Mouse (Mus musculus) lung, embryonic 15.5 days (tissue): ENCODE data around the gene Cdk14. TPM values are rescaled to one million over a fixed set of nuclear protein-coding genes. Genes with fewer than 3 reads are reported as not detected.

Experiments
- ATAC-seq: fragments of 200-750 bp; cut with Nextera tagmentation; 2 replicates; pipeline ENCODE4 v1.8.0; 2017; ENCODE audit warnings: moderate number of reproducible peaks, borderline replicate concordance; ENCODE audit not compliant: low FRiP score, low TSS enrichment; ENCODE audit errors: extremely low read depth
- H3K27ac ChIP-seq: fragments of 300-500 bp; sonication (generic); 2 replicates; pipeline ENCODE4 v1.5.1; 2015; ENCODE audit warnings: moderate library complexity, mild to moderate bottlenecking, inconsistent platforms
- H3K27me3 ChIP-seq: fragments of 300-500 bp; sonication (generic); 2 replicates; pipeline ENCODE4 v1.6.1; 2015; ENCODE audit warnings: inconsistent platforms
- H3K36me3 ChIP-seq: fragments of 300-500 bp; sonication (generic); 2 replicates; pipeline ENCODE4 v1.6.1; 2015; ENCODE audit warnings: inconsistent platforms
- H3K4me1 ChIP-seq: fragments of 300-500 bp; sonication (generic); 2 replicates; pipeline ENCODE4 v1.6.1; 2015; ENCODE audit warnings: inconsistent platforms
- H3K4me2 ChIP-seq: fragments of 300-500 bp; sonication (generic); 2 replicates; pipeline ENCODE4 v1.6.1; 2015; ENCODE audit warnings: inconsistent platforms, mild to moderate bottlenecking, moderate library complexity
- H3K4me3 ChIP-seq: fragments of 300-500 bp; sonication (generic); 2 replicates; pipeline ENCODE4 v1.5.1; 2015; ENCODE audit warnings: mild to moderate bottlenecking, inconsistent platforms
- H3K9ac ChIP-seq: fragments of 300-500 bp; sonication (generic); 2 replicates; pipeline ENCODE4 v1.6.1; 2015; ENCODE audit warnings: inconsistent platforms
- H3K9me3 ChIP-seq: fragments of 300-500 bp; sonication (generic); 2 replicates; pipeline ENCODE4 v1.6.1; 2016; ENCODE audit warnings: inconsistent platforms
- WGBS: fragments of 180-500 bp; shearing (Covaris S2); methylation state at CpG from one replicate; pipeline ENCODE4 v1.1.7; 2015; 5-methylcytosine and 5-hydroxymethylcytosine counted together
- polyA plus RNA-seq: library from polyadenylated mRNA; unstranded; fragments of >200 nt; fragmentation: Nextera tagmentation; extraction: Ambion mirVana; gene quantifications from 2 replicates; pipeline ENCODE4 v1.2.1, GENCODE M21; 2015

The Cdk14 gene
- polyA plus RNA-seq, 1 experiment from 2014 or later = 33.1 TPM

DNA sequence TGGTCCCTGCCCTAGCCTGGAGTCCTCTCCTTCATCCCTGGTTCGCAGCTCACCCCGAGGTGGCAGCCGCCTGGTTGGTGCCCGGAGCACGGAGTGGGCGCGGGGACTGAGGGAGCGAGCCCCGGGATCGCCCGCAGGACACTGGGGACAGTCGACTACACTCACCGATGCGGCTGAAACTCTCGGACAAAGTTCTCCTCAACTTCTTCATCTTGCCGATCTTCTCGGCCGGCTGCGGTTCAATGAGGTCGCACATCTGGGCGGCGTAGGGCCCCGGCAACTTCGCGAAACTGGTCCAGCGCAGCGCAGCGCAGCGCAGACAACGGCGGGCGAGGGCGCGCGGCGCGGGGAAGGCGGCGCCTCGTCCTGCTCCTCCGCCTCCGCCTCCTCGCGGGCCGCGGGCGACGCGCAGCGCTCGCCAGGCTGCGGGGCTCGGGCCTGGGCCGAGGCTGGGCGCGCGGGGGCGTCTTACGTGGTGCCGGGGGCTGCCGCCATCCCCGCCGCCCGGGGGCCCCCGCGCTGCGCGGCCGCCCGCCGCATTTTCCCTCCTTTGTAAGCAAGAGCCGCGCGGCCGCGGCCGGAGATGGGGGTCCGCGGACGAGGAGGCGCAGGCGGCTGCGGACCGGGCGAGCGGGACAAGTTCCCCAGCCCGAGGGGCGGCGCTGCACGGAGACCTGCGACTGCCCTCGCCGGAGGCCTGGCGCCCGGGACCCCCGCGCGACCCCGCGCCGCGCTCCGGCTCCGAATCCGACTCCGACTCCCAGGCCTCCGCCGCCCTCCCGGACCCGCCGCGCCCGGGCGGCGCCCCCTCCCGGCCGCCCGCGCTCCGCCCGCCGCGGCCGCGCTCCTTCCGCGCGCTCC is 40.0 kb downstream of the Cdk14 start:
- under 1% methylated on average over 75 of the region's 128 CpGs for WGBS
- H3K4me1 ChIP-seq = peaks cover 28% of the 10 kb centered on the region

GRCm38 (mm10) chr5:5379501-5379869 is 40.6 kb downstream of the Cdk14 start:
- Histone ChIP-seq H3K9me3 (no peaks in the 10 kb centered on the region), H3K9ac (peak overlapping the region; percentile 90), H3K4me1 (peaks cover 28% of the 10 kb centered on the region), H3K27ac (peak overlapping the region; percentile 97), H3K36me3 (no peaks in the 10 kb centered on the region), H3K4me2 (peak overlapping the region; percentile 79), H3K27me3 (no peaks in the 10 kb centered on the region), H3K4me3 (peak overlapping the region; percentile 75)
- WGBS = 0% methylated on average over 14 of the region's 14 CpGs
- ATAC-seq = no peak

More for the DNA sequence above, 40.0 kb downstream of the Cdk14 start:
- Histone ChIP-seq H3K27me3 (no peaks in the 10 kb centered on the region), H3K9me3 (no peaks in the 10 kb centered on the region), H3K27ac (peak overlapping the region; percentile 97), H3K9ac (peak overlapping the region; percentile 90), H3K4me2 (peak overlapping the region; percentile 79), H3K36me3 (no peaks in the 10 kb centered on the region), H3K4me3 (peak overlapping the region; percentile 75)
- ATAC-seq = peak; percentile 95

GRCm38 (mm10) chr5:5374393-5374792 is 45.7 kb downstream of the Cdk14 start:
- Histone ChIP-seq H3K4me3 (no peak overlapping the region), H3K9me3 (no peaks in the 10 kb centered on the region), H3K27ac (no peak overlapping the region), H3K27me3 (no peaks in the 10 kb centered on the region), H3K4me1 (peaks cover 35% of the 10 kb centered on the region), H3K4me2 (no peak overlapping the region), H3K36me3 (no peaks in the 10 kb centered on the region), H3K9ac (no peak overlapping the region)
- WGBS = 77% methylated on average over 1 of the region's 1 CpGs
- no peak for ATAC-seq

GRCm38 (mm10) chr5:5373541-5373940 is 46.6 kb downstream of the Cdk14 start:
- Histone ChIP-seq H3K4me1 (peaks cover 38% of the 10 kb centered on the region), H3K4me2 (no peak overlapping the region), H3K9me3 (no peaks in the 10 kb centered on the region), H3K9ac (no peak overlapping the region), H3K4me3 (no peak overlapping the region), H3K27ac (no peak overlapping the region), H3K27me3 (no peaks in the 10 kb centered on the region), H3K36me3 (no peaks in the 10 kb centered on the region)
- WGBS = 64% methylated on average over 7 of the region's 7 CpGs
- no peak for ATAC-seq

DNA sequence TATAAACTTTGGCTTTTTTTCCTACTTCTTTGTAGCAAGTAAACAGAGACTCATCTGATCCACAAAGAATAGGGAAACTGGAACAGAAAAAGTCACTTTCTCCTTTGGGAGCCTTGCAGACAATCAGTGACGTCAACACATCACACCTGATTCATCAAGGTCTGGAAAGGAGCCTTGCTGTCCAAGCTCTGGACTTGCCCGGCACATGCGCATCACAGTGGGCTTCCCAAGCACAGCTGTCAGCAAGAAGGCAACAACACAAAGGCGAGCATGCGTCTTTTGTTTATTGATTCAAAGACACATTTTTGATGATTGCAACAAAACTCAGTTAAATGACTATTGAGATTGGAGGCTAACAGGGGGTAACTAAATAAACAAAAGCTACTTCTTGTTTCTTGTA is 47.2 kb downstream of the Cdk14 start:
- H3K36me3 ChIP-seq = no peaks in the 10 kb centered on the region
- WGBS = 39% methylated on average over 5 of the region's 5 CpGs
- no peak for ATAC-seq

GRCm38 (mm10) chr5:5372354-5372753 is 47.8 kb downstream of the Cdk14 start:
- H3K36me3 ChIP-seq = no peaks in the 10 kb centered on the region
- ATAC-seq = no peak
- no peak overlapping the region for H3K4me2 ChIP-seq
- WGBS = 62% methylated on average over 3 of the region's 3 CpGs
- H3K4me1 ChIP-seq = peaks cover 33% of the 10 kb centered on the region
- H3K27ac ChIP-seq = peak overlapping the region; percentile 21
- no peaks in the 10 kb centered on the region for H3K9me3 ChIP-seq
- no peaks in the 10 kb centered on the region for H3K27me3 ChIP-seq
- H3K4me3 ChIP-seq = no peak overlapping the region
- H3K9ac ChIP-seq = no peak overlapping the region

More for the DNA sequence above, 47.2 kb downstream of the Cdk14 start:
- no peak overlapping the region for H3K9ac ChIP-seq
- no peaks in the 10 kb centered on the region for H3K27me3 ChIP-seq
- peaks cover 36% of the 10 kb centered on the region for H3K4me1 ChIP-seq
- no peak overlapping the region for H3K4me2 ChIP-seq
- H3K4me3 ChIP-seq = no peak overlapping the region
- H3K9me3 ChIP-seq = no peaks in the 10 kb centered on the region
- H3K27ac ChIP-seq = no peak overlapping the region

DNA sequence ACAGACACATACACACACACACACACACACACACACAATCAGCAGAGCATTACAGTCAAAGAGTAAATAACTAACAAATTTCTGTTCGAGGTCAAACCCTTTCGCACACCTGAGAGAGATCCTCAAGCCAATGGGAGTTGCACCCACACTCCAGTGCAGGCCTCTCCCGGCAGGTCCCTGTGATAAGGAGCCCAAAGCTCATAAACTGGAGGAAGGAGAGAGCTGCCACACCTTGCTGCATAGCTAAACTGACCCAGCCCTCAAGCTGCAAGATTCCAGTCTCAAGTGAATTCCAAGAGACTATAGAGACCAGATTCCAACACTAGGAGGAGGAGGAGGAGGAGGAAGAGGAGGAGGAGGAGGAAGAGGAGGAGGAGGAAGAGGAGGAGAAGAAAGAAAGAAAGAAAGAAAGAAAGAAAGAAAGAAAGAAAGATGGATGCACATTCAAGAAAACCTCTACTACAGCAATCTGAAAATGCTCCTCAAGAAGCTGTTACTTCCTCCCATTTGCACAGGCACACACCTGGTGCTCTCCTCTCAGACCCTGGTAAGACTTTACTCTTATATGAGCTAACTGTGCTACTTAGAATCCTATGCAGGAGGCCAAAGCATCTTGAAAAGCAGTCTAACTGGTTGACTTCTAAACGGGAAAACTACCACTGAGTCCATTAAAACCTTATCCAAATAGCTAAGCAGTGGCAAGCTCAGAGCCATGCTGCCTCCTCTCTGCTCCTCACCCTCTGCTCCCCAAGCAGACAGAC is 49.6 kb downstream of the Cdk14 start:
- Histone ChIP-seq H3K4me3 (no peak overlapping the region), H3K4me1 (peaks cover 34% of the 10 kb centered on the region), H3K9me3 (no peaks in the 10 kb centered on the region), H3K9ac (no peak overlapping the region), H3K36me3 (no peaks in the 10 kb centered on the region), H3K4me2 (no peak overlapping the region), H3K27me3 (no peaks in the 10 kb centered on the region), H3K27ac (peak overlapping the region; percentile 85)
- ATAC-seq = peak; percentile 74
- 57% methylated on average over 4 of the region's 4 CpGs for WGBS

- no peaks in the 10 kb centered on the region for H3K36me3 ChIP-seq
- H3K4me2 ChIP-seq = no peak overlapping the region
- H3K9me3 ChIP-seq = no peaks in the 10 kb centered on the region
- 47% methylated on average over 14 of the region's 14 CpGs for WGBS
- no peak overlapping the region for H3K4me3 ChIP-seq
- H3K27ac ChIP-seq = no peak overlapping the region
- peaks cover 32% of the 10 kb centered on the region for H3K4me1 ChIP-seq
- no peak overlapping the region for H3K9ac ChIP-seq
- no peak for ATAC-seq
- H3K27me3 ChIP-seq = no peaks in the 10 kb centered on the region
Observed at GRCm38 (mm10) chr5:5368389-5369164, 51.5 kb downstream of the Cdk14 start.

GRCm38 (mm10) chr5:5367550-5367949 is 52.6 kb downstream of the Cdk14 start:
- WGBS = 79% methylated on average over 8 of the region's 8 CpGs
- no peak overlapping the region for H3K4me2 ChIP-seq
- no peak overlapping the region for H3K9ac ChIP-seq
- ATAC-seq = no peak
- peaks cover 21% of the 10 kb centered on the region for H3K4me1 ChIP-seq
- no peaks in the 10 kb centered on the region for H3K9me3 ChIP-seq
- no peak overlapping the region for H3K27ac ChIP-seq
- H3K27me3 ChIP-seq = no peaks in the 10 kb centered on the region
- H3K36me3 ChIP-seq = no peaks in the 10 kb centered on the region
- H3K4me3 ChIP-seq = no peak overlapping the region

DNA sequence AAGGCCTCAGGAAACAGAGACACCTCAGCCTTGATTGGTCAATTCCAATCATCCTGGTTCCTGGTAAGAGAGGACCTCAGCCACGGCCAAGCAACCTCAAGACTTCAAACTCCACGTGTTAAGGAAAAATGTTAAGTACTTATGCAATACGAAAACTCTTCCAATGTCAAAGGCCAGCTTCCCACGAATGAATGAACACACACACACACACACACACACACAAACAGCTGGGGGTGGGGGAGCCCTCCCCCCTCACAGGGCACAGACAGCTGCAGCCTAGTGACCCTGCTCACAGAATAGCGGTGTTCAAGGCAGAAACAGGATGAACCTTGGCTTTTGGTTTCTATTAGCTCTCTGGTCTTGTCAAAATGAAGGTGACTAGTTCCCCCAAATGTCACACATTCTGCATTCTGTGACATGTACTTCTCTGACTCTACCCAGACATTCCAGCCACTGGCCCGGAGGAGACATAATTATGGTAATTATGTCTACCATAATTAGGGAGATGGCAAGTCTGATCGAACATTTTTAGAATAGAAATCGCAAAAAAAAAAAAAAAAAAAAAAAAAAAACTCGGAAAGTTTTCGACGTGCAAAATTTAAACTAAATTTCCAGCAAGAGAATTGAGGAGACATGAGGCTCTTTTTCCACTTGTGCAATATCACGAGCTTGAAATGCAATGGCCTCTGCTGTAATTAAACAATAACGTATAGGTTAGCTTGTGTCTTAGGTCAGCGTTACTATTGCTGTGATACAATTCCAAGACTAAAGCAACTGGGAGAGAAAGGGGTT is 54.6 kb downstream of the Cdk14 start:
- Histone ChIP-seq H3K9ac (no peak overlapping the region), H3K4me2 (no peak overlapping the region), H3K9me3 (no peaks in the 10 kb centered on the region), H3K4me3 (no peak overlapping the region), H3K27ac (no peak overlapping the region), H3K4me1 (peaks cover 19% of the 10 kb centered on the region), H3K36me3 (peaks cover 3% of the 10 kb centered on the region; the same call in 1 of the 2 replicates), H3K27me3 (no peaks in the 10 kb centered on the region)
- 75% methylated on average over 14 of the region's 14 CpGs for WGBS
- no peak for ATAC-seq

DNA sequence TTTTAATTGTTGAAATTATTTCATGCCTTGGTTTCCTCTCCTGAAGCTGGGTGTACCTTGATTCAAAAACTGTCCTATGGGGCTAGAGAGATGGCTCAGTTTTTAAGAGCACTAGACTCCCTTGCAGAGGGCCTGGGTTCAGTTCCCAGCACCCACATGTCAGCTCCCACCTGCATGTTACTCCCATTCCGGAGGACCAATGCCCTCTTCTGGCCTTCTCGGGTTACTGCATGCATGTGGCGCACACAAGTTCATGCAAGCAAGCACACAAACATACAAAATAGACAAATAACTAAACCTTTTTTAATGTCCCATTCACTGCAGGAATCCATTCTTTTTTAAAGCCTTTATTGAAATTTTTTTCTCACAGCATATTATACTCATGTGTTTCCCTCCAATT is 58.4 kb downstream of the Cdk14 start:
- Histone ChIP-seq H3K4me2 (no peak overlapping the region), H3K4me3 (no peak overlapping the region), H3K4me1 (peaks cover 20% of the 10 kb centered on the region), H3K9me3 (no peaks in the 10 kb centered on the region), H3K27me3 (no peaks in the 10 kb centered on the region), H3K27ac (no peak overlapping the region), H3K9ac (no peak overlapping the region), H3K36me3 (peaks cover 3% of the 10 kb centered on the region; the same call in 1 of the 2 replicates)
- 94% methylated on average over 3 of the region's 3 CpGs for WGBS
- ATAC-seq = no peak
